Mouse (Mus musculus) central nervous system, embryonic 14 days (tissue): ENCODE measurements around the gene Higd2a. TPM values are rescaled to one million over a fixed set of nuclear protein-coding genes. Genes with fewer than 3 reads are reported as not detected.

Source experiments
- polyA plus RNA-seq: library from polyadenylated mRNA; depleted of rRNA; stranded (reverse); fragments of >200 nt; gene quantifications from 2 replicates; pipeline ENCODE4 v1.2.3, GENCODE M21; 2012; rRNA removed

Higd2a gene
- 127 and 138 TPM in 2 replicates for polyA plus RNA-seq

GRCm38 (mm10) chr13:54589996-54590951, at the start of gene Higd2a, which contains the start of gene Nop16:
Higd2a (plus strand) TSS chr13:54590207.
Nop16 (minus strand) TSS chr13:54590090.

DNA sequence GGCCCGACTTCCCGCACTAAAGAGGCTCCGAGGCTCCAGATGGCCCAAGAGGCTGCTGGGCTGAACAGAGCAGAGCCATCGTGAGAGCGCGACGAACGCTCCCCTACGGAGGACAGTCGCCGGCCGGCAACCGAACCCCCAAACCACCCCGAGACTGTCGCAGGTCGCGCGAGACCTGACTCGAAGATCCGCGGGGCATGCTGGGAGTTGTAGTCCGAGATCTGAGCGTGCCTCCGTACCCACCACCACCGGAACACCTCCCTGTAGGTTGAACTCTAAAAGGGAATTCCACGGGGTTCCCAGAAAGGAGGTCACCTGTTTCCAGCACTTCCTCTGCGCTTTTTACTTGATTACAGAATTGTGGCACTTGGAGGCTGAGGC, 24.8 kb upstream of the Higd2a start, which contains the start of gene 4833439L19Rik:
4833439L19Rik (minus strand) TSS at position 235 of the 381 bp plus-strand sequence.

GRCm38 (mm10) chr13:54574854-54575481, 15.0 kb upstream of the Higd2a start, which contains the start of gene Arl10:
Arl10 (plus strand) TSS chr13:54575015.

DNA sequence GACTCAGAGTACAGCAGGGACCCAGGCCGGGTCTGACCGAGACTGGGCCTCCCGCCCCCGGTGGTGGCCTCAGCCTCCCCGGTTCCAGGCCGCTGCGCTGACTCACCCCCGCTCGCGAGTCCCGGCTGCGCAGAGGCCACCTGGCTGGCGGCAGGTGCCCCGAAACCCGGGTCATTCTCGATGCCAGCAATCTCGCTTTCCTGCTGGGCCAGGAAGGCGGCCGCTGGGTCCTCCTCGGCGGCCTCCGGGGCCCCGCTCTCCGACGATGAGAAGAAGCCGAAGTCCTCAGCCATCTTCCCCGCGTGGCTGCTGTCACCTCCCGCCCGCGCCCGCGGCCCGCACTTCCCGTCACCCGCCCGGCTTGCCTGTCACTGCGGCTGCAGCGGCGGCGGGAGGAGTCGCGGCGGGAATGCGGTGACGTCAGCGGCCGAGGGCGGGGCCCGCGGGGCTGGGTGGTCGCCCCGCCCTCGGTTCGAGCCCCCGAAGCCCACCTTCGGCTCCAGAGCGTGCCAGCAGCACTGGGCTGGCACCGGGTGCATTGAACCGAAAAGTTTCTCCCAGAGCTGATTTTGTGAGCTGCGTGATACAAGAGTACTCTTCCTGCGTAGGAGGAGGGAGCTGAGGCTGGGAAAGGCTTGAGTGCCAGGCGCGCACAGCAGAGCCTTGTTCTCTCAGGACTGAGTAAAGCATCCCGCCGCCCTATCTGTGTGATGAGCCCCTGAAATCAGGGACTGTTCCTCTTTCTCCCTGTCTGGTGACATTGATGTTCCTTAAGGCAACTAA, 21.2 kb downstream of the Higd2a start, which contains the start of gene Cltb:
Cltb (minus strand) TSS at position 373 of the 783 bp plus-strand sequence.

GRCm38 (mm10) chr13:54621155-54621932, 31.3 kb downstream of the Higd2a start, which contains the start of gene Faf2:
Faf2 (plus strand) TSS chr13:54621784.

Other genes starting within 250 kb of the Higd2a start
- 45.9 and 48.3 TPM in 2 replicates for gene Cplx2, start 218.9 kb upstream of the Higd2a start, polyA plus RNA-seq
- gene Thoc3, start 121.4 kb upstream of the Higd2a start, polyA plus RNA-seq = 49.5 and 54.2 TPM in 2 replicates
- gene Simc1, start 86.4 kb upstream of the Higd2a start, polyA plus RNA-seq = 33.4 and 35.6 TPM in 2 replicates
- gene 4833439L19Rik, start 24.8 kb upstream of the Higd2a start, polyA plus RNA-seq = 139 and 162 TPM in 2 replicates
- gene Arl10, start 15.2 kb upstream of the Higd2a start, polyA plus RNA-seq = 71.1 and 73.2 TPM in 2 replicates
- 41.4 and 43.6 TPM in 2 replicates for gene Nop16, start 117 bp upstream of the Higd2a start, polyA plus RNA-seq
- 89.3 and 101 TPM in 2 replicates for gene Cltb, start 21.1 kb downstream of the Higd2a start, polyA plus RNA-seq
- 41.4 and 43.7 TPM in 2 replicates for gene Faf2, start 31.6 kb downstream of the Higd2a start, polyA plus RNA-seq
- 157 and 162 TPM in 2 replicates for gene Rnf44, start 103.7 kb downstream of the Higd2a start, polyA plus RNA-seq
- 0.07 and 0.09 TPM in 2 replicates for gene Cdhr2, start 111.3 kb downstream of the Higd2a start, polyA plus RNA-seq
- gene Gprin1, start 159.7 kb downstream of the Higd2a start, polyA plus RNA-seq = 70.0 and 73.5 TPM in 2 replicates
- gene Sncb, start 176.4 kb downstream of the Higd2a start, polyA plus RNA-seq = 55.4 and 60.9 TPM in 2 replicates
- gene Eif4e1b, start 193.8 kb downstream of the Higd2a start, polyA plus RNA-seq = not detected in 2 replicates
- gene Tspan17, start 199.2 kb downstream of the Higd2a start, polyA plus RNA-seq = 15.5 and 18.8 TPM in 2 replicates